Mouse (Mus musculus): ENCODE measurements at regions not wholly inside any gene's neighbourhood (a gene's known extent, or its start where the extent isn't known, plus 50 kb on each side); places are given as distances from the start of the nearest gene placed in this dataset.

GRCm38 (mm10) chr3:53730440-53730839 lies 73.3 kb upstream of the Frem2 start:
- no peak for TF ChIP-seq CTCF (IDR thresholded peaks at IDR 0.05)
- no peak for TF ChIP-seq EP300 (IDR thresholded peaks at IDR 0.05)

Data from lung, postnatal 0 days (tissue).